Mouse (Mus musculus): ENCODE results near the gene Apobec4.
A peak's percentile ranks its signal among the peaks of the same experiment; 100 is the strongest.

DNA sequence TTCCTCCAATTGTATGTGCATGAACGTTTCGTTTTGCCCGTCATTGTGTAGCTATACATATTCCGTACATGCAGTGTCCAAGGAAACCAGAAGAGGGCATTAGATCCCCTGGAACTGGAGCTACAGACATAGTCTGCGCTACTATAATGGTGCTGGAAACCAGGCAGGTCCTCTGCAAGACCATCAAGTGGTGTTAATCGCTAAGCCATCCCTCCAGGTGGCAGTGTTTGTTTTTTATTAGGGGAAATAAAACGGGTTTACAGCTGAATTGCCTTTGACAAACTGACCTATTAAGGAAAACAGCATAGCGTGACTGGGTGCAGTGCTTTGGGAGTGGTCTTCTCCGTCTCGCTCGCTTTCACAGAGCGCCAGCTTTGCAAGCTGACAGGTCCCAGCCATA, 39.9 kb downstream of the Apobec4 start:
- TF ChIP-seq CTCF (conservative IDR thresholded peaks at IDR 0.05; ENCODE audit: low read length) (peak; percentile 82), POU5F1 (IDR thresholded peaks at IDR 0.05; ENCODE audit: borderline replicate concordance, low read length) (no peak)

Data from E14TG2a.4 (cell line).